Comparison of ENCODE assay signal across 8 mouse cellular contexts in the genomic region with DNA sequence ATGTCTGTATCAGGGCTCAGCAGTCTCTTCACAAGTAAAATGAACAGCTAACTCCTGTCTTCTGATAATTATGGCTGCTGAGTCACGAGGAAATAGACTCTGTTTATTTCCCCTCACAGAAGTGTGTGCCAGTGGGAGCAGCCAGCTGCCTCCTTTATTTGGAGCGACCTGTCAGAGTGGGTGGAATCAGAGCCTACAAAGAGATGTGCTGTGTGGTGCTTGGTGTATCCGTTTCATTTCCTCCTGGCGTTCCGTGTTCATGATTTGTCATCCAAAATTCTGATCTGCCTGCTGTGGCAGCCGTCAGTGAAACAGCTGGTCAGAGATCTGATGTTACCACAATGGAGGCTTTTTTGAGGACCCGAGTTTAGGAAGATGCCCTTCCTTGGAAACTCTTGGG. TPM values are rescaled to one million over a fixed set of nuclear protein-coding genes. Genes with fewer than 3 reads are reported as not detected.
DNase-seq lines count a peak whose midpoint lies in the region; ATAC-seq and TF ChIP-seq lines count a peak whose summit lies in the region.

No protein-coding gene starts in this region.

- H3K4me2 ChIP-seq in midbrain, embryonic 14.5 days (ENCODE audit: low read length) = no peak overlapping the region
- peak overlapping the region; percentile 89 for H3K4me2 ChIP-seq in myocyte (ENCODE audit: low read depth)

- peaks cover 10% of the 10 kb centered on the region; the same call in 1 of the 2 replicates for H3K36me3 ChIP-seq in midbrain, embryonic 14.5 days (ENCODE audit: control insufficient read depth, insufficient read depth, low read length)
- H3K36me3 ChIP-seq in midbrain, embryonic 10.5 days = peaks cover 35% of the 10 kb centered on the region
- no peaks in the 10 kb centered on the region for H3K36me3 ChIP-seq in myocyte (ENCODE audit: control insufficient read depth, insufficient read depth)

- WGBS in midbrain, embryonic 14.5 days = 64% methylated on average over 7 of the region's 7 CpGs
- 81% methylated on average over 7 of the region's 7 CpGs for WGBS in midbrain, embryonic 10.5 days

- no peak overlapping the region for H3ac ChIP-seq in myocyte (ENCODE audit: control insufficient read depth, insufficient read length)

- H3K9ac ChIP-seq in midbrain, embryonic 14.5 days (replicated peaks; ENCODE audit: low read length) = no peak overlapping the region; the same call in 1 of the 2 replicates

- no peaks in the 10 kb centered on the region for H3K4me1 ChIP-seq in midbrain, embryonic 14.5 days (ENCODE audit: control insufficient read depth, insufficient read depth, low read length)
- peaks cover 12% of the 10 kb centered on the region; the same call in 1 of the 2 replicates for H3K4me1 ChIP-seq in midbrain, embryonic 10.5 days

- no peak overlapping the region for H3K4me3 ChIP-seq in midbrain, embryonic 14.5 days (replicated peaks; ENCODE audit: low read depth, low read length)
- no peak overlapping the region for H3K4me3 ChIP-seq in midbrain, embryonic 10.5 days
- H3K4me3 ChIP-seq in myocyte = no peak overlapping the region

- ATAC-seq in midbrain, embryonic 14.5 days (ENCODE audit: low FRiP score, low TSS enrichment) = no peak

- H3K9me3 ChIP-seq in midbrain, embryonic 14.5 days (ENCODE audit: control insufficient read depth, low read length) = no peaks in the 10 kb centered on the region
- H3K9me3 ChIP-seq in midbrain, embryonic 10.5 days (replicated peaks) = peaks cover 4% of the 10 kb centered on the region; the same call in 1 of the 2 replicates

- no peaks in the 10 kb centered on the region for H3K27me3 ChIP-seq in midbrain, embryonic 14.5 days (ENCODE audit: control insufficient read depth, insufficient read depth, low read length)
- no peaks in the 10 kb centered on the region for H3K27me3 ChIP-seq in midbrain, embryonic 10.5 days (ENCODE audit: low read depth, poor library complexity, severe bottlenecking)
- no peaks in the 10 kb centered on the region for H3K27me3 ChIP-seq in myocyte (ENCODE audit: control insufficient read depth, insufficient read depth, insufficient read length)

- TF ChIP-seq POLR2A in myocyte (IDR thresholded peaks at IDR 0.05; ENCODE audit: insufficient read length, low read depth) = no peak

- peaks cover 68% of the 10 kb centered on the region for H3K79me2 ChIP-seq in myocyte (ENCODE audit: control insufficient read depth, insufficient read depth)

- H3K27ac ChIP-seq in midbrain, embryonic 14.5 days (replicated peaks; ENCODE audit: low read depth, low read length) = peak overlapping the region; percentile 70
- H3K27ac ChIP-seq in midbrain, embryonic 10.5 days (replicated peaks) = no peak overlapping the region

- peak; percentile 24 for DNase-seq in midbrain, embryonic 14.5 days
- DNase-seq in midbrain, embryonic 10.5 days (ENCODE audit: low spot score) = no peak
- DNase-seq in gastrocnemius, adult 8-10 months (ENCODE audit: low spot score in 2 of 2) = peak; percentile 37 to 52
- peak; percentile 84 for DNase-seq in layer of hippocampus, adult 9-11 months
- no peak for DNase-seq in cerebellum, adult 11 months
- no peak for DNase-seq in kidney, postnatal 36 days
- DNase-seq in thymus, postnatal 25 days = no peak

TF ChIP-seq in myocyte, 11 proteins besides CTCF, POLR2A, EP300 and RAD21:
- TF ChIP-seq MYOD1 (IDR thresholded peaks at IDR 0.05; ENCODE audit: control insufficient read depth in 1 of 3, insufficient read length in 2 of 3, low read depth in 2 of 3) (peak; percentile 2 to 60 (median 55)), CEBPB (IDR thresholded peaks at IDR 0.05; ENCODE audit: insufficient read depth, poor library complexity, severe bottlenecking) (no peak), E2F4 (IDR thresholded peaks at IDR 0.05; ENCODE audit: insufficient read depth) (no peak), TCF3 (IDR thresholded peaks at IDR 0.05; ENCODE audit: insufficient read length, low read depth) (no peak), MYOG (IDR thresholded peaks at IDR 0.05; ENCODE audit: control insufficient read depth in 1 of 3, insufficient read depth in 1 of 3, insufficient read length in 2 of 3, low read depth in 2 of 3) (peak in 2 of 3 experiments; percentile 43 to 50), USF1 (IDR thresholded peaks at IDR 0.05; ENCODE audit: low read depth) (no peak), REST (IDR thresholded peaks at IDR 0.05; ENCODE audit: insufficient read depth, insufficient read length) (no peak), TCF12 (IDR thresholded peaks at IDR 0.05; ENCODE audit: insufficient read depth, poor library complexity, severe bottlenecking) (no peak), SRF (IDR thresholded peaks at IDR 0.05; ENCODE audit: control insufficient read depth, insufficient read length, low read depth) (peak; percentile 67), POLR2AphosphoS2 (IDR thresholded peaks at IDR 0.05; ENCODE audit: insufficient read length, low read depth) (no peak), MAX (IDR thresholded peaks at IDR 0.05; ENCODE audit: low read depth) (no peak)

RNA-seq across cellular contexts. Expression of a gene that starts 47.3 kb away (rescaled TPM):
- 41.8 and 42.8 TPM in 2 replicates for polyA plus RNA-seq in midbrain, embryonic 14.5 days (2014; fragmentation: Nextera tagmentation; extraction: Ambion mirVana)
- polyA plus RNA-seq in midbrain, embryonic 10.5 days (2016; fragmentation: Nextera tagmentation; extraction: Ambion mirVana) = 18.2 and 20.1 TPM in 2 replicates
- 1 to 10 TPM; 3.7 to 6.8 (median 4.1) TPM for total RNA-seq in gastrocnemius, adult 8-10 months (2022)
- 29.7 TPM for polyA plus RNA-seq in myocyte (2012; fragmentation: generic; extraction: Trizol)

Comparison
In these comparisons a context has a peak if more than half of its experiments do, and no peak if none do; other contexts are left out.
1. DNase-seq: peak in midbrain, embryonic 14.5 days (single experiment), gastrocnemius, adult 8-10 months (2 of 2) and layer of hippocampus, adult 9-11 months (single experiment); none in midbrain, embryonic 10.5 days (single experiment), cerebellum, adult 11 months (single experiment), kidney, postnatal 36 days (0 of 2) and thymus, postnatal 25 days (single experiment).